In genomic region chr17:81536093-81536492, GRCm38 (mm10) we compare ENCODE assay signal across 28 mouse cellular contexts.
DNase-seq lines count a peak whose midpoint lies in the region; ATAC-seq and TF ChIP-seq lines count a peak whose summit lies in the region.
"Had no signal": no experiment of that assay in that cellular context is flagged by ENCODE, and none has a peak within 500 bp of the region (broad histone marks: within the 10 kb centered on the region; RNA-seq: fewer than 3 reads in every experiment).

No protein-coding gene starts in this region.

- no peak overlapping the region for H3K4me3 ChIP-seq in left cerebral cortex, adult 2 months
- H3K4me3 ChIP-seq: embryonic facial prominence, embryonic 12.5 days; erythroblast, embryonic 14.5 days; heart, adult 2 months; heart, embryonic 13.5 days; hindbrain, embryonic 13.5 days; limb, embryonic 10.5 days; midbrain, embryonic 13.5 days; neural tube, embryonic 13.5 days had no signal

- no peaks in the 10 kb centered on the region for H3K36me3 ChIP-seq in splenic B cell, adult 2 months (ENCODE audit: control insufficient read depth, insufficient read depth, low read length, poor library complexity, severe bottlenecking)
- H3K36me3 ChIP-seq: embryonic facial prominence, embryonic 12.5 days; G1E; heart, embryonic 13.5 days; hindbrain, embryonic 13.5 days; limb, embryonic 10.5 days; midbrain, embryonic 13.5 days; neural tube, embryonic 13.5 days had no signal

- intact Hi-C loops in left cerebral cortex, adult 2 months (cut with DNase I) = no loop called here
- intact Hi-C loops in heart, postnatal 10 days (cut with DNase I) = loop anchor here (5.0 kb wide), 1 partner anchor 44 kb away; no protein-coding TSS in a partner anchor

- no peaks in the 10 kb centered on the region for H3K27me3 ChIP-seq in splenic B cell, adult 2 months (ENCODE audit: control insufficient read depth, insufficient read depth, low read length, poor library complexity, severe bottlenecking)
- H3K27me3 ChIP-seq: CH12.LX; embryonic facial prominence, embryonic 12.5 days; heart, embryonic 13.5 days; hindbrain, embryonic 13.5 days; neural tube, embryonic 13.5 days had no signal

- peak; percentile 93 for ATAC-seq in megakaryocyte, adult 5-6 weeks (ENCODE audit: poor library complexity, severe bottlenecking)
- ATAC-seq: forebrain, embryonic 14.5 days; liver, postnatal 0 days; lung, postnatal 0 days; midbrain, embryonic 13.5 days had no signal

- peak overlapping the region; percentile 61 for H3K27ac ChIP-seq in left cerebral cortex, adult 2 months
- H3K27ac ChIP-seq: embryonic facial prominence, embryonic 12.5 days; heart, adult 2 months; heart, embryonic 13.5 days; hindbrain, embryonic 13.5 days; limb, embryonic 10.5 days; midbrain, embryonic 13.5 days; neural tube, embryonic 13.5 days had no signal

- TF ChIP-seq CTCF in left cerebral cortex, adult 2 months (IDR thresholded peaks at IDR 0.05) = no peak

- no peak for DNase-seq in left cerebral cortex, adult 2 months (ENCODE audit: extremely low spot score in 1 of 2, low spot score in 2 of 2)
- DNase-seq in left cerebral cortex, adult 11 months (ENCODE audit: low spot score) = no peak
- DNase-seq in brain, adult 2 months (ENCODE audit: low read depth, low spot score) = peak; percentile 55
- peak; percentile 34 for DNase-seq in splenic B cell, adult 2 months (ENCODE audit: low read depth, low spot score)
- DNase-seq in heart, postnatal 10 days = no peak
- DNase-seq in neural tube, embryonic 10.5 days (ENCODE audit: extremely low spot score, low spot score) = no peak
- DNase-seq: adrenal gland, adult 8-10 months; B cell, adult 2 months; cerebellum, adult 8-10 months; gastrocnemius, postnatal 25 days; heart, adult 2 months; kidney, adult 11 months; kidney, postnatal 4 days; layer of hippocampus, adult 9-11 months; liver; liver, postnatal 0 days had no signal

Comparison
In these comparisons a context has a peak if more than half of its experiments do, and no peak if none do; other contexts are left out.
1. DNase-seq: peak in brain, adult 2 months (single experiment) and splenic B cell, adult 2 months (single experiment); none in left cerebral cortex, adult 2 months (0 of 2), left cerebral cortex, adult 11 months (single experiment), heart, postnatal 10 days (0 of 2) and neural tube, embryonic 10.5 days (single experiment).